Mouse (Mus musculus) midbrain, embryonic 12.5 days (tissue): Measurements from ENCODE around the gene Dok4. TPM values are rescaled to one million over a fixed set of nuclear protein-coding genes. Genes with fewer than 3 reads are reported as not detected.
A peak's percentile ranks its signal among the peaks of the same experiment; 100 is the strongest.
"Not testable (repeated sequence)": the region's sequence is repeated elsewhere in the genome, so short reads cannot be mapped to it uniquely, and the experiment has no call there.

ENCODE experiments used
- ATAC-seq: fragments of 200-750 bp; cut with Nextera tagmentation; 2 replicates; pipeline ENCODE4 v1.8.0; 2017; ENCODE audit warnings: low read depth, moderate TSS enrichment, moderate library complexity; ENCODE audit not compliant: low FRiP score
- H3K27ac ChIP-seq: fragments of 300-500 bp; sonication (generic); replicated peaks from 2 replicates; pipeline ENCODE4 v1.5.1; 2016; ENCODE audit warnings: mild to moderate bottlenecking
- H3K27me3 ChIP-seq: fragments of 300-500 bp; sonication (generic); 2 replicates; pipeline ENCODE4 v1.6.1; 2016; ENCODE audit warnings: mild to moderate bottlenecking
- H3K36me3 ChIP-seq: fragments of 300-500 bp; sonication (generic); 2 replicates; pipeline ENCODE4 v1.6.1; 2016
- H3K4me1 ChIP-seq: fragments of 300-500 bp; sonication (generic); 2 replicates; pipeline ENCODE4 v1.6.1; 2016
- H3K4me2 ChIP-seq: fragments of 300-500 bp; sonication (generic); replicated peaks from 2 replicates; pipeline ENCODE4 v1.6.1; 2016; ENCODE audit warnings: mild to moderate bottlenecking, moderate library complexity
- H3K4me3 ChIP-seq: fragments of 300-500 bp; sonication (generic); 2 replicates; pipeline ENCODE4 v1.5.1; 2016; ENCODE audit warnings: mild to moderate bottlenecking
- H3K9ac ChIP-seq: fragments of 300-500 bp; sonication (generic); replicated peaks from 2 replicates; pipeline ENCODE4 v1.6.1; 2016; ENCODE audit warnings: mild to moderate bottlenecking, moderate library complexity
- H3K9me3 ChIP-seq: fragments of 300-500 bp; sonication (generic); 2 replicates; pipeline ENCODE4 v1.6.1; 2016; ENCODE audit warnings: mild to moderate bottlenecking
- WGBS: fragments of 180-500 bp; shearing (Covaris S2); methylation state at CpG from one replicate; pipeline ENCODE4 v1.1.7; 2016; 5-methylcytosine and 5-hydroxymethylcytosine counted together
- polyA plus RNA-seq: library from polyadenylated mRNA; unstranded; fragments of >200 nt; fragmentation: Nextera tagmentation; extraction: Ambion mirVana; gene quantifications from 2 replicates; pipeline ENCODE4 v1.2.1, GENCODE M21; 2016

Dok4 gene
- polyA plus RNA-seq, 1 experiment from 2014 or later: 24.8 TPM

DNA sequence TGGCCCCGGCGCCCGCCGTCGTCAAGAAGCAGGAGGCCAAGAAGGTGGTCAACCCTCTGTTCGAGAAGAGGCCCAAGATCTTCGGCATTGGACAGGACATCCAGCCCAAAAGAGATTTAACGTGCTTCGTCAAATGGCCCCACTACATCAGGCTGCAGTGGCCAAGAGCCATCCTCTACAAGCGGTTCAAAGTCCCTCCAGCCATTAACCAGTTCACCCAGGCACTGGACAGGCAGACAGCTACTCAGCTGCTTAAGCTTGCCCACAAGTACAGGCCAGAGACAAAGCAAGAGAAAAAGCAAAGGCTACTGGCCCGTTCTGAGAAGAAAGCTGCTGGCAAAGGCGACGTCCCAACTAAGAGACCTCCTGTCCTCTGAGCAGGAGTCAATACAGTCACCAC lies 40.4 kb downstream of the Dok4 start:
- WGBS: 95% methylated on average over 13 of the region's 13 CpGs
- H3K4me2 ChIP-seq, H3K9ac ChIP-seq, H3K9me3 ChIP-seq, H3K27me3 ChIP-seq, H3K27ac ChIP-seq, ATAC-seq, H3K4me3 ChIP-seq: not testable (repeated sequence)
- Histone ChIP-seq H3K4me1 (peaks cover 19% of the 10 kb centered on the region), H3K36me3 (peaks cover 16% of the 10 kb centered on the region)

DNA sequence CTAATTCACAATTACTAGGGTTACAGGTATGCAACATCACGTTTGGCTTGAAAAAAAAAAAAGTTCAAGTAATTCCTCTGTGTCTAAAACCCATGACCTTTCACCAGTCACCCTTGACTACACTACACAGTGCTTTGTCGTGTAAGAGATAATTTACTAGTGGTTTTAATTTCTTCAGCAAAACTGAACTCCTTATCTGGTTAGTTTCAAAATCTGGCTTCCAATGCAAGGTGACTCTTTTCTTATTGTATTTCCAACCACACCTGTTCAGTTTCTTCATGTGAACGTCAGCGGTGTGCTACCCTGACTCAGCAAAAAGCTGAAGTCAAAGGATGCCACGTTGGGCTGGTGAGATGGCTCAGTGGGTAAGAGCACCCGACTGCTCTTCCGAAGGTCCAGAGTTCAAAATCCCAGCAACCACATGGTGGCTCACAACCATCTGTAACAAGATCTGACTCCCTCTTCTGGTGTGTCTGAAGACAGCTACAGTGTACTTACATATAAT lies 42.2 kb downstream of the Dok4 start:
- H3K4me1 ChIP-seq: peaks cover 15% of the 10 kb centered on the region
- not testable (repeated sequence) for H3K4me2 ChIP-seq, H3K27me3 ChIP-seq, H3K9me3 ChIP-seq, H3K27ac ChIP-seq, H3K9ac ChIP-seq, ATAC-seq, H3K4me3 ChIP-seq
- H3K36me3 ChIP-seq: peaks cover 30% of the 10 kb centered on the region
- WGBS: 89% methylated on average over 7 of the region's 7 CpGs

GRCm38 (mm10) chr8:94828284-94828683 lies 47.8 kb downstream of the Dok4 start:
- Histone ChIP-seq H3K4me3 (no peak overlapping the region), H3K9ac (no peak overlapping the region), H3K9me3 (0 out of 2 replicates have a peak, but pooled peaks cover 3% of the 10 kb centered on the region), H3K27ac (no peak overlapping the region), H3K4me2 (no peak overlapping the region), H3K27me3 (no peaks in the 10 kb centered on the region), H3K36me3 (peaks cover 70% of the 10 kb centered on the region), H3K4me1 (no peaks in the 10 kb centered on the region)
- WGBS: 91% methylated on average over 6 of the region's 6 CpGs
- ATAC-seq: no peak

DNA sequence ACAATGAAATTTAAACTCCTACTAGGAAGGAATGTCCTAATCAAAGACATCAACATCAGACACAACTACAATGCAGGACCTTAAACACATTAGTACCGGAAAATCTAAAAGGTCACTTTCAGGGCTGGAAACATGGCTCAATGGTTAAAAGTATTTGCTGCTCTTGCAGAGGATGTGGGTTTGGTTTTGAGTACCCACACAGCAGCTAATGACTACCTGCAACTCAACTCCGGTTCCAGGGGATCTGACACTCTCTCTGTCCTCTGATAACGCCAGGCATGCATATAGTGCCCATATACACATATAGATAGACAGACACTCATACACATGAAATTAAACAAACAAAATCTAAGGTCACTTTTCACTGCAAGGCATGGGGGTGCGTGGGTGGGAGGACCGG lies 49.9 kb downstream of the Dok4 start:
- Histone ChIP-seq H3K4me3 (no peak overlapping the region), H3K27me3 (no peaks in the 10 kb centered on the region), H3K4me1 (no peaks in the 10 kb centered on the region), H3K9me3 (0 out of 2 replicates have a peak, but pooled peaks cover 3% of the 10 kb centered on the region), H3K27ac (no peak overlapping the region), H3K36me3 (peaks cover 75% of the 10 kb centered on the region), H3K4me2 (no peak overlapping the region), H3K9ac (no peak overlapping the region)
- ATAC-seq: no peak
- WGBS: 99% methylated on average over 5 of the region's 5 CpGs

DNA sequence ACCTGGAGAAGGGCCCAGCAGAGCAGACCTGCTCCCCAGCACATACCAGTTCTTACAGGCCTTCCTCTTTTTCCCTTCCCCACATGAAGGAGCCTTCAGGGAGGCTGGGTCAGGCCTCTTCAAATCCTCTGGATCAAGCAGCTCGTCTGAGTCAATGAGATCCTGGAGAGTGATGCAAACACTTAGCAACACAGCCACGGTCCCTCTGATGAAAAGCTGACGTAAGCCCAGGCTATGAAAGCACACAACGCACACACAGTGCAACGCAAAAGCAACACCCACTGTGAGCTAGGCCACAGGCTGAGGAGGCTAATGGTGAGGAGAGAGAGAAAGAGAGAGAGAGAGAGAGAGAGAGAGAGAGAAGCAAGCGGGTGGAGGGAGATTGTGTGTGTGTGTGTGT lies 51.0 kb downstream of the Dok4 start:
- no peaks in the 10 kb centered on the region for H3K4me1 ChIP-seq
- H3K9me3 ChIP-seq: no peaks in the 10 kb centered on the region
- no peak for ATAC-seq
- H3K36me3 ChIP-seq: peaks cover 77% of the 10 kb centered on the region
- WGBS: 85% methylated on average over 6 of the region's 6 CpGs
- H3K4me2 ChIP-seq: no peak overlapping the region
- no peaks in the 10 kb centered on the region for H3K27me3 ChIP-seq
- H3K4me3 ChIP-seq: no peak overlapping the region
- H3K27ac ChIP-seq: no peak overlapping the region
- no peak overlapping the region for H3K9ac ChIP-seq

GRCm38 (mm10) chr8:94822637-94823560 lies 53.2 kb downstream of the Dok4 start:
- Histone ChIP-seq H3K4me1 (no peaks in the 10 kb centered on the region), H3K27me3 (no peaks in the 10 kb centered on the region), H3K4me3 (no peak overlapping the region), H3K9me3 (no peaks in the 10 kb centered on the region), H3K36me3 (peaks cover 67% of the 10 kb centered on the region), H3K9ac (no peak overlapping the region), H3K4me2 (no peak overlapping the region), H3K27ac (no peak overlapping the region)
- WGBS: 84% methylated on average over 23 of the region's 23 CpGs
- ATAC-seq: peak; percentile 52; the same call in 1 of the 2 replicates

DNA sequence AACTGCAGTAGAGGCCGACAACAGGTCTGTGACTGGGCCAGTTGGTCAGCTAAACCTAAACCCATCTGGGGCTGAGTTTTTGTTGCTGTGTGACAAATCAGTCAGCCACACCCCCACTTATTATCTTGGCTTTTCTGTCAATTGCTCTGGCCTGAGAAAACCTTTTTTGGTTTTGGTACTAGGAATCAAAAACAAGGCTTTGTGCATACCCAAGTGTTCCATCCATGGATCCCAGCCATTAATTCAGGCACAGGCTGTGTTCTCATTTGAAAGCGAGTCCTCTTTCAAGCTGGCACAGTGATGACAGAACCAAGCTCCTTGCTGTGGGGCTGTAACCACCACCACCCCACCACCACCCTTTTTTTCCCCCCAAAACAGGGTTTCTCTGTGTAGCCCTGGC lies 54.7 kb downstream of the Dok4 start:
- Histone ChIP-seq H3K9ac (no peak overlapping the region), H3K4me2 (no peak overlapping the region), H3K4me1 (no peaks in the 10 kb centered on the region), H3K4me3 (no peak overlapping the region), H3K36me3 (peaks cover 55% of the 10 kb centered on the region), H3K9me3 (no peaks in the 10 kb centered on the region), H3K27me3 (no peaks in the 10 kb centered on the region), H3K27ac (no peak overlapping the region)
- ATAC-seq: no peak
- WGBS: 79% methylated on average over 2 of the region's 2 CpGs

GRCm38 (mm10) chr8:94820553-94820952 lies 55.6 kb downstream of the Dok4 start:
- no peak overlapping the region for H3K4me2 ChIP-seq
- H3K9me3 ChIP-seq: no peaks in the 10 kb centered on the region
- no peak overlapping the region for H3K27ac ChIP-seq
- ATAC-seq: no peak
- 95% methylated on average over 7 of the region's 7 CpGs for WGBS
- H3K4me1 ChIP-seq: no peaks in the 10 kb centered on the region
- H3K4me3 ChIP-seq: no peak overlapping the region
- peaks cover 53% of the 10 kb centered on the region for H3K36me3 ChIP-seq
- H3K27me3 ChIP-seq: no peaks in the 10 kb centered on the region
- no peak overlapping the region for H3K9ac ChIP-seq

DNA sequence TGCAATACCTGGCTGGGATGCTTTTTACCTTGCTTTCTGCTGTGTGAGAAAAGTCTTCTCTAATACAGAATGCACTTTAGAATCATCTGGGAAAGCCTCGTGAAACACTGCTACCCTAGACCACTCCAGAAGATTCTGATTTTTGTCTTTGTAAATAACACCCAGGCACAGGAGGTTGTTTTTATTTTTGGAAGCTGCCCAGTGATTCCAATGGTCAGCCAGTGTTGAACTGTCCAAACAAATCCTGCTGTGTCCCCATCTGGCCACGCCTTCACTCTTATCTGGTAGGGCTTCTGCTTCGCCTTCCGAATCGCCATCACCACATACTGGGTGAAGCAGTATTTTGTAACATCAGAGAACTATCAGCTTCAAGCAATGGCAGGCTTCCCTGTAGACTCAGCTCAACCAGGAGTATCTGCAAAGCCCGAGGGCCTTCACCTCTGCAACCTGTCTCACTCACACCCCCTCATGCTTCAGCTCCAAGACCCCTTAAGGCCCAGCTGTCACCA lies 56.4 kb downstream of the Dok4 start:
- Histone ChIP-seq H3K9ac (no peak overlapping the region), H3K27me3 (no peaks in the 10 kb centered on the region), H3K4me1 (no peaks in the 10 kb centered on the region), H3K9me3 (no peaks in the 10 kb centered on the region), H3K4me3 (no peak overlapping the region), H3K4me2 (no peak overlapping the region), H3K27ac (no peak overlapping the region), H3K36me3 (peaks cover 46% of the 10 kb centered on the region)
- ATAC-seq: no peak
- WGBS: 88% methylated on average over 6 of the region's 6 CpGs

DNA sequence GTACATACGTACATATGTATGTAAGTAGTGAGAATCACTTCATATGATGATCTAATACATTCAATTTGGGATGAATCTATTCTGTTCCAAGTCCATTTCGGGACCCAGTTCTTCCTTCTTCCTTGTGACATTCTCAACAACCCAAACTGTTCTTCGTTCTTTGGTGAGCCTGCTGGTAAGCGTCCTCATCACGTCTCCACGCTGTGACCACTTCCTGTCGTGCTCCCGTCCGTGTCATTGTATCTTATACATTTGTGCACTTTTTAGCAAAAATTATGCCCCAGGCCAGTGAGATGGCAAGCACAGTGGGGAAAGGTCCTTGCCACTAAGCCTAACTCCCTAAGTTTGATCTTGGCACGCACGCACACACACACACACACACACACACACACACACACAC lies 58.2 kb downstream of the Dok4 start:
- Histone ChIP-seq H3K27ac (no peak overlapping the region), H3K9me3 (no peaks in the 10 kb centered on the region), H3K9ac (no peak overlapping the region), H3K27me3 (no peaks in the 10 kb centered on the region), H3K4me1 (no peaks in the 10 kb centered on the region), H3K4me3 (no peak overlapping the region), H3K36me3 (peaks cover 29% of the 10 kb centered on the region), H3K4me2 (no peak overlapping the region)
- ATAC-seq: no peak
- 94% methylated on average over 11 of the region's 11 CpGs for WGBS

GRCm38 (mm10) chr8:94814556-94814955 lies 61.6 kb downstream of the Dok4 start:
- WGBS: 0% methylated on average over 1 of the region's 1 CpGs
- Histone ChIP-seq H3K27ac (no peak overlapping the region), H3K27me3 (0 out of 2 replicates have a peak, but pooled peaks cover 3% of the 10 kb centered on the region), H3K4me1 (peaks cover 5% of the 10 kb centered on the region), H3K4me3 (no peak overlapping the region), H3K9me3 (no peaks in the 10 kb centered on the region), H3K36me3 (no peaks in the 10 kb centered on the region), H3K9ac (no peak overlapping the region), H3K4me2 (no peak overlapping the region)
- ATAC-seq: no peak
